Mouse (Mus musculus): ENCODE measurements around the gene Medag. TPM values are rescaled to one million over a fixed set of nuclear protein-coding genes. Genes with fewer than 3 reads are reported as not detected.

Medag gene
- total RNA-seq, 2 experiments from 2014 or later = 2.3 to 11.8 TPM

- no peak for DNase-seq (ENCODE audit: low spot score in 2 of 2)
Measured at GRCm38 (mm10) chr5:149427277-149428060, 15.9 kb downstream of the Medag start.

GRCm38 (mm10) chr5:149428347-149428746, 16.8 kb downstream of the Medag start:
- no peak for DNase-seq (ENCODE audit: low spot score in 2 of 2)

DNA sequence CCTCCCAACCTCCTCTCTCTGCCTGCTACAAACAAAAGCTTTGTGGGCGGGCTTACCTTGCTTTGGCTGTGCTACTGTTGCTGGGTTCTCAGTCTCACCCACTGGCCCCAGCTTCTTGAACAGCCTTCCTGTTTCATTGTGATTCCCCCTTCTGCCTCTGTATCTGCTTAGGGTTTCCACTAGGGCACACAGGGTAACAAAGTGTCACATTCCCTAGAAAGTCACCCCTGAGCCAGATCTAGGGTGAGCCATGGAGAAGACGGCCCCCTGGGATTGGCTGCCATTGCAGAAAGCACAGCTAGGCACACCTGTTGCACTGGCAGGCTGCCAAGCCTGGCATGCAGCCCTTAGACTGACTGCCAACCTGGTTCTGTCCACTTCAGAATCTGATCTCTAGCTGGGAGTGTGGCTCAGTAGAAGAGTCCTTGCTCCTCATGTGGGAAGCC, 17.3 kb downstream of the Medag start:
- DNase-seq (ENCODE audit: low spot score in 2 of 2) = no peak

DNA sequence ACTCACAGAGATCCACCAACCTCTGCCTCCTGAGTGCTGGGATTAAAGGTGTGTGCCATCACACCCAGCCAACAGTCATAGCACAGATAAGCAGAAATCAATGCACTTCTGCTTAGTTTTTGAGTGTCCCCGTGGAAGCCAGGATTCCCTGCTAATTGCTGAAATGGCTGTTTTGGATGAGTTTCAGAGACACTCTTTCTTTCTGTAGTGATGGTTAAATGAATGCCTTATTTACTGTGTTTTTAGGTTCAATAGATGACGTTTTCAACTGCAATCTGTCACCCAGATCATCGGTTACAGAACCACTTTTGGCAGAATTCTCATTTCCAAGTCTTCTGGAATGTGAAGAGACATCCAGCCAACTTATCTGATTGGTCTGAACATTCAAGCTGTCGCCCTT, 18.0 kb downstream of the Medag start:
- no peak for DNase-seq (ENCODE audit: low spot score in 2 of 2)

GRCm38 (mm10) chr5:149430943-149431342, 19.4 kb downstream of the Medag start:
- DNase-seq (ENCODE audit: low spot score in 2 of 2) = no peak

- DNase-seq (ENCODE audit: low spot score in 2 of 2) = no peak
Measured at GRCm38 (mm10) chr5:149433618-149434017, 22.1 kb downstream of the Medag start.

DNA sequence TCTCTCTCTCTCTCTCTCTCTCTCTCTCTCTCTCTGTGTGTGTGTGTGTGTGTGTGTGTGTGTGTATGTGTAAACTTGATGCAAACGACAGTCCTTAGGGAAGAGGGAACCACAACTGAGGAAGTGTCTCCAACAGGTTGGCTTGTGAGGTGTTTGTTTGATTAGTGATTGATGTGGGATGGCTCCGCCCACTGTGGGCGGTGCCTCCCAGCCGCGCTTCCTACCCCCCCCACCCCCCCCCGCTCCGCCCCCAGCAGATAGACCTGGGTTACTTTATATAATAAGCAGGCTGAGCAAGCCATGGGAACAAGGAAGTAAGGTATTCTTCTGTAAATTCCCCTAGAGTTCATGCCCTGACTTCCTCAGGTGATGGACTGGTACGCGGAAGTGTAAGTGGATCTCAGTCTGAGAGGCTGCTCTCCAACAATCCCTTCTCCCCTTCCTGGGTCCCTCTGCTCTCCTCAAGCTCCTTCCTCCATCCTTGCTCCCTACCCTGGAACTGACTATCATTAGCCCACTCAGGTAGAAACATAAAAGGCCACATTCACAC, 22.7 kb downstream of the Medag start:
- no peak for DNase-seq (ENCODE audit: low spot score in 2 of 2)

DNA sequence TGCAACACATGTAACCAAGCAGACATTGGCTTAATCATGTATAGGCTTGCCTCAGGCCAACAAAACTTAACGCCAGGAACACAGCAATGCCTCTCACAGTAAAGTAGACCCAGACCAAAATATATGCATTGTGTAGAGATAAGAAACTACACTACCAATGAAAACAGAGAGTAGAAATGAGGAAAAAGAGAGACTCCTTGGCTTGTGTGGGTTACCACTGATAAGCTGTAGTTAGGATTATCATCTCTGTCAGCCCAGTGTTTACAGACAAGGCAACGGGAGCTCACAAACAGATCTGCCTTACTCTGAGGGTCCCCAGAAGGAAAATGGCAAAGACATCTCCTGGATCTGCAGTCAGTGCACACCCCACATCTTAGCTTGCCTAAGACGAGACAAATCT, 25.0 kb downstream of the Medag start:
- DNase-seq (ENCODE audit: low spot score in 2 of 2) = no peak

- no peak for DNase-seq (ENCODE audit: low spot score in 2 of 2)
Measured at GRCm38 (mm10) chr5:149437150-149437549, 25.6 kb downstream of the Medag start.

DNA sequence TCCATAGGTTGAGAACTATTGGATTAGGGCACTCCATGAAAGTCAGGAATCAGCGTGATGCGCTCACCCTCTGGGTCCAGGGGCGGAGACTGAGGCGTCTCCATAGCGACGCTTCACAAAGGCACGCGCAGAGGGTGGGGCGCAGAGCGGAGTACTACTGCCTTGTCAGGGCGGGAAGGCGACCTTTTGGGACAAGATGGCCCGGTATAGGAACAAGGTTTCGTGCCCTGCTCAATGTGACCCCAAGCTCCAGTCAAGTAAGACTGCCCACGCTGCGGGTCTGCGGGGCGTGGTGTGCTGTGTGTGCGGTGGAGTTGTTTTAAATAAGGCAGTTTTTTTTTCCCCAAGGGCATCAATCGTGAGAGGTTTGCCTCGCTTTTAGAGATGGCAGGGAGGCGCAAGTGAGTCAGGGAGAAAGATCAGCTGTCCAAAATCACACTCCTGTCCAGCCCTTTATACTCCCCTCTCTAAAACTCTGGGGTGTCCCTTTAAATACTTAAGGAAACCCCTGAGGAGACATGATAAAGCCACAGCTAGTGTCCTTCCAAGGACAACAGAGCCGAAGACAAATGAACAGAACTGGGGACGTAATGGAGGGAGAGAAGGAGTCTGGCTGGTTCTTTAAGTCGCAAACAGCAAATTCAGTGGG, 28.1 kb downstream of the Medag start, which contains the start of gene Tex26:
Gene Tex26 (plus strand): TSS at position 130 of the 649 bp plus-strand sequence.
- peak; percentile 28 to 40 for DNase-seq (ENCODE audit: low spot score in 2 of 2)

DNA sequence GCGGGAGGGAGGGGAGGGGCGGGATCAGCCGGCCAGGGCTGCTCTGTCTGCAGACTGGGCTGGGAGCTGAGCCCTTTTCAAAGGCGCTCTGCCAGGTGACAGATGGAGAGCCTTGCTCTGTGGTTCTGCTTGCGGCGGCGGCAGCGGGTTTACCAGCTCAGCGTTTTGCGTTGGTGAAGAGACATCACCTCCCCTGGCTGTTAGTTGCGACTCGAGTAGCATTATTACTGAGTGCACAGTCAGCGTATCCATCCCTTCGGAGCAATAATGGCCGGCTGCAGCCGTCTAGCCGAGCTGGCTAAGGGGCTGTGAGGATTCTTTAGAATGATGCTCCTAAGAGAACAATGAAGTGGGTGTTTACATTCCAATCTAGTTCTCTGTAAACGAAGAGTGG, 28.6 kb downstream of the Medag start:
- DNase-seq (ENCODE audit: low spot score in 2 of 2) = peak; percentile 24 to 31

- DNase-seq (ENCODE audit: low spot score in 2 of 2) = no peak
Measured at GRCm38 (mm10) chr5:149441646-149442276, 30.2 kb downstream of the Medag start.

DNA sequence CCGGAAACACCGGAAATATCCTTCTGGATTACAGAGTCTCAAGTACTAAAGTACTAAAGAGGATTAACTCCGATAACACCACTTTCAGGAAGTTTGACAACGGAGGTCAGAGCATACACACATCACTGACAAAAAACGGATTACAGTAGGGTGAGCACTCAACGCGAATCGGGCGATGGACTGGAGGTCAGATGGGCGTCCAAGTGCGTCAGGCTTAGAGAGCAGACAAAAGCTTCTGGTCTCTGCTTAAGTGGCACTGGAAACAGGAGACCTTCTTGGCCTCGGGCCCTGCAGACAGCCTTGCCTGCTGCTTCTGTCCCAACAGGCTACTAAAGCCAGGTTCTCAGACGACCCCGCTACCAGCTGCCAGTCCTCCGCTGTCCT, 30.7 kb downstream of the Medag start:
- DNase-seq (ENCODE audit: low spot score in 2 of 2) = no peak

DNA sequence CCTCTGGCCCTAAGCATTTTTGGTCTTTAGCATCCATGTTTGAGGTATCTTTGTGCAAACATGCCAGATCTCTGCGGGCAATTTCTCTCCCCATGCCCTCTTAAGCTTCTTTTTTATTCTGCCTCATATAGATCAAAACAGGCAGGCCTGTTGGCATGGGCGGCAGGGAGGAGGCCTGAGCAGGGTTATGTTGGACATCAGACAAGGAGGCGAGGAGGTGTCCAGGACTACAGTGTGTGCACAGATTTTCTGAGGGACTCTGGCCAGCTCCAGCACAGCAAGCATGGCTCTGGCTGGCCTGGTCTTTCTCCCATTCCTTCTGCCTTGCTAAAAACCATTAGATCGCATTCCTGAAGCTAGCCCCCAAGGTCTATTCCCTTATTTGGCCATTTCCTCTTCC, 32.9 kb downstream of the Medag start:
- no peak for DNase-seq (ENCODE audit: low spot score in 2 of 2)

DNA sequence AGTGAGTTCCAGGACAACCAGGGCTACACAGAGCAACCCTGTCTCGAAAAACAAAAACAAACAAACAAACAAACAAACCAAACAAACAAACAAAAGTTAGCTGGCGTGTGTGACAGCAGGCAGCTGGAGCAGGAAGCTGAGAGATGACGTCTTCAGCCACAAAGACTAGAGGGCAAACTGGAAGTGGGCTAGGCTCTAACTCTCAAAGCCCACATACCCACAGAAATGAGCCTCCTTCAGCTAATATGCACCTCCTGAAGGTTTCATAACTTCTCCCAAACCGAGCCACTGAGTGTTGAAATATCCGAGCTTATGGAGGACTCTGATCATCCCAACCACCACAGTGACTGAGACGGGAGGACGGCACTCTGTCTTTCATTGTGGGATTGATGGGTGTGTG, 34.9 kb downstream of the Medag start:
- DNase-seq (ENCODE audit: low spot score in 2 of 2) = no peak

DNA sequence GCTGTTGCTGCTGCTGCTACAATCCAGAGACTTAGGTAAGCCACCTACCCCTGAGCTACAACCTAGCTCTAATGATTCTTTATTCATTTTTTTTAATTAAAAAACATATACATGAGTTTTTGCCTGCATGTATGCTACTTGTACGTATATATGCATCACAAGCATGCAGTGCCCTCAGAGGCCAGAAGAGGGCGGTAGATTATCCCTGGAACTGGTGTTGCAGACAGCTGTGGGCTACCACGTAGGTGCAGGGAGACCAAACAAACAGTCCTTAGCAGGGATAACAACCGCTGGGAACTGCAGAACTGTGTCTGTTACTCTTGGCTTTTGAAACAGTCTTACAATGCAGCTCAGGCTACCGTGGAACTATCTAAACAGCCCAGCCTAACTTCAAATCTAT, 36.2 kb downstream of the Medag start:
- DNase-seq (ENCODE audit: low spot score in 2 of 2) = no peak

DNA sequence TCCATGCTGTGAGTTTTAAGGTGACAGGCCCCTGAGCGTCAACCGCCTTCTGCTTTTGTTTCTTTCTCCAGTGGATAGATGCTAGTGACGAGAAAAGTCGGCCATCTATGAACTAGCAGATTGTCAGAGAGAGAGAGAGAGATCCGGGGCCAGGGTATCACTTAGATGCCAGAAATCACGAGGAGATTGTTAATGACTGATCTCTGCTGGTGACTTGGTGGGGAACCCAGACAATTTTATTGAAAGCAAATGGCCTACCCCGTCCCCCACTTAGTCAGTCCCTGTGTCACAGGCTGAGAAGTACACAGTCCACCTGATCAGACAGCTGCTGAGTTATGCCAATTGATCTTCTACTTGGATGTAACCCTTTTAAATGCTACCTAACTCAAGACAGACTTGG, 37.9 kb downstream of the Medag start:
- no peak for DNase-seq (ENCODE audit: low spot score in 2 of 2)

DNA sequence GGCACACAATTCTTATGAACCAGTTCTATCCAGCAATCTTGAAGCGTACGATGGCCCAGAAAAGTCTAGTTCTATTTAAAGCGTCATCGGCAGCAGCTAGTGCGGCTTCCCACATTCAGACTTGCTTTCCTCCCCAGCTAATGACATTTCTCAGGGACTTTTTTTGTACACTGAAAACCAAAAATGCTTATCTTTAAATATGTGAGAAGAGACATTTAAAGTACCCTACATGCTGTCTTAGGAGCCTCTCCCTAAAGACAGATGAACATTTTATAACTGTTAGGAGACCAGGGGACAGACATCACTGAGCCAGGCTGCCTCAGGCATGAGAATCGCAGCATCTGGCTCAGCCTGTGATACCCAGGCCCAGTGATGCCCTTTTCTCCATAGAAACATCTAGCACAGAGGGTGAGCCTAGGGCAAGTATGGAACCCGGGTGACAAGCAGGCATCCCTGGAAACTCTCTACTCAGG, 39.7 kb downstream of the Medag start:
- DNase-seq (ENCODE audit: low spot score in 2 of 2) = no peak

DNA sequence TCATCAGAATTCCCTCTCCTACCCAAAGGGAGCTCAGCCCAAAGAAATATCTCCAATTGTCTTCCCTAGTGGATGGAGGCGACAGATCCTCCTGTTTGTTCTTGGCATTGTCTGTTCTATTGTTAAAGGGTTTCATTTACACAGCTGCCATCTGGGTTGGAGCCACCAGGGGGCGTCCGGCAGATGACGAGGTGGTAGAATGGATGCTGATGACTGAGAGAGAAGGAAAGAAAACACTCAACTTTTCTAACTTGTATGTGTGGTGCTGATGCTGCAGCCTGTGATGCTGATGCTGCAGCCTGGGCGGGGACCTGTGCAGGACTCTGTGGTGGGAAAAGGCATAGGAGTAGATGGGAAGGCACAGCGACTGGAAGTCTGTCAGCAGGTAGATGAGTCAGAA, 42.7 kb downstream of the Medag start:
- peak; percentile 79 for DNase-seq (ENCODE audit: low spot score in 2 of 2)

- no peak for DNase-seq (ENCODE audit: low spot score in 2 of 2)
Measured at GRCm38 (mm10) chr5:149456544-149456943, 45.0 kb downstream of the Medag start.

GRCm38 (mm10) chr5:149462071-149462470, 50.5 kb downstream of the Medag start:
- DNase-seq (ENCODE audit: low spot score in 2 of 2) = no peak

DNA sequence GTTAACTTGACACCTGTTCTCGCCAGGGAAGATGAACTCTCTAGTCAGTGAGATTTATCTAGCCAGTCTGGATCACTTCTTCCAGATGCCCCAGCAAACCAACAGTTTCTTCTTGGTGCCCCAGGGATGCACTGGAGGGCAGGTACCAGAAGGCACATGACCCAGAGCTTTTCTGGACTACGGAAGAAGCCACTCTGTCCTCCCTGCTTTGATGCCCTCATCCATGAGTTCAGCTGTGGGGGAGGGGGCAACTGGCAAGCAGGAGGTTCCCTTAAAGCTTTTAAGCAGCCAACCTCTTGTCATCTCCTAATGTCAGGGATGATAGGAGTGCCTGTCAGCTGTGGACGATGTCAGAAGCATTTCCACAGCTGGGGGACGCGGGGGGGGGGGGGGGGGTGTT, 53.8 kb downstream of the Medag start:
- DNase-seq (ENCODE audit: low spot score in 2 of 2) = no peak

All from adrenal gland, adult 18-20 months (tissue).